Mouse (Mus musculus) G1E (cell line): Measurements from ENCODE around the gene Zmat5.

Source experiments
- CTCF ChIP-seq: IDR thresholded peaks from 2 replicates; pipeline ENCODE4 v1.5.1; 2012; ENCODE audit warnings: low read depth, low read length, inconsistent platforms, mixed read lengths
- GATA1 ChIP-seq: IDR thresholded peaks from 2 replicates; pipeline ENCODE4 v1.6.1; 2012; ENCODE audit warnings: borderline replicate concordance, low read length, inconsistent platforms, mixed read lengths
- GATA2 ChIP-seq: IDR thresholded peaks from 2 replicates; pipeline ENCODE4 v1.6.1; 2012; ENCODE audit warnings: low read depth, low read length, inconsistent platforms, borderline replicate concordance
- TAL1 ChIP-seq: conservative IDR thresholded peaks from 2 replicates; pipeline ENCODE4 v1.6.1; 2012; ENCODE audit warnings: low read depth, low read length, inconsistent platforms, mixed read lengths

DNA sequence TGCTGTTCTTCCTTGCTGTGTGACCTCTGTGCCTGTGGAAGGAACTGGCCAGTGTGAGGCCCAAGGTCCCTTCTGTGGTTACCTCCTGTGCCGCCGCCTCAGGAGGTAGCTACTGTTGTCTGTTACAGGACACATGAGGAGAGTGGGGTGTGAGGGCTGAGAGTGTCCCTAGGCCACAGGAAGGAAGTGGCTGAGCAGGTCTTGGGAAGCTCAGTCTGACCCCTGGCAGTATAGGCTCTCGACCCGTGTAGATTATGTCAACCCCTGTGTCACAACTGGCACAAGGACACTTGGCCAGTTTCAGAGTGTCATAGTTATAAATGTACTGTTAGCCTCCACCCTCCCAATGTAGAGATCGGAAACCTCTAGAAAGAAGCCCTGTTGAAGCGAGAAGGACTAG, 21.0 kb upstream of the Zmat5 start:
- TF ChIP-seq CTCF (no peak), TAL1 (no peak), GATA1 (no peak), GATA2 (no peak)
